Mouse (Mus musculus) spleen, postnatal 36 days (tissue): ENCODE measurements around the gene Krt36.

Source experiments
- DNase-seq, 2 experiments: peaks; one replicate each; pipeline ENCODE4 v3.0.0; 2022; ENCODE audit warnings: low spot score in 2 of 2, mixed read lengths in 1 of 2

Krt36 gene

DNA sequence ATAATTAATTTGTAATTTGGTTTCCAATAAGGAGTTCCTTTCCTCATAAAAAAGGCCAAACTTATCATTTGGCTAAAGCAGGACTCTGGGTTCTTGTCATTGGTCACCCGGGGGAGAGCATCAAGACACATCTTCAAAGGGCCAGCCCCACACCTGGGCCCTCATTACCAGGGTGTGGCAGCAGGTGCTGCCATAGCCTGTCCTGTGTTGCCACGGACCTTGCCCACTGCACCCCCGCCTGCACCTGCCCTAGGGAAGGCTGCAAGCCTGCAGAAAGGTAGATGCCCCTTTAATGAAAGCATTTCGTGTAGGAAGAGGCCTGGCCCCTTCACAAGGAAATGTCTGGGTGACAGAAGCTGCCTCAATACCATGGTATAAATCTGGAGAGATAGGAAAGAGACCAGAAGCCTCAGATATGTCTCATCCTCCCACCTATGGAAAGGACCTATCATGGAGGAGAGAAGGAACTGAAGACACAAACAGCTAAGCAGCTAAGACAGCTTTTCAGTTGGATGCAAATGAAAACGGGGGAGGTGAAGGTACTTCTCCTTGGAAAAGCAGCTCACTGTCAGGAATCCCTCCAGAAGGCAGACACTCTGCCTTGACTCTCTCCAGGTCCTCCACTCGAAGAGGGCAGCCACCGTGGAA is 16.9 kb downstream of the Krt36 start:
- no peak for DNase-seq

DNA sequence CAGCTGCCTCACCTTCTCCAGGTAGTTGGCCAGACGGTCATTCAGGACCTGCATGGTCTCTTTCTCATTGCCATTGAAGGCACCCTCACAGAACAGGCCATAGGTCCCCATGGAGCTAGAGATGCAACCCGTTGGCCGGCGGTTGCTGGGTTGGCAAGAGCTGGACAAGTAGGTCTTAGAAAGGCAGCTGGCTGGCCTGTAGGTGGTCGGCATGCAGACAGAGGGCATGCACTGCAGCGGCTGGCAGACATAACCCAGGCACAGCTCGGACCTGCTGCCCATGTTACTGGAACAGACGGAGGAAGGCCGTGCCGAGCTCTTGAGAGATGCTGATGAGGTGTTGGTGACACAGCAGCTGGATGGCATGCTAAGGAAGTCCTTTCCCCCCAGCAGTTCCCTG is 17.6 kb downstream of the Krt36 start, which contains the start of gene Krt32:
Gene Krt32, minus strand, starts transcription at position 366 of the 400 bp plus-strand sequence.
- DNase-seq, result no peak

DNA sequence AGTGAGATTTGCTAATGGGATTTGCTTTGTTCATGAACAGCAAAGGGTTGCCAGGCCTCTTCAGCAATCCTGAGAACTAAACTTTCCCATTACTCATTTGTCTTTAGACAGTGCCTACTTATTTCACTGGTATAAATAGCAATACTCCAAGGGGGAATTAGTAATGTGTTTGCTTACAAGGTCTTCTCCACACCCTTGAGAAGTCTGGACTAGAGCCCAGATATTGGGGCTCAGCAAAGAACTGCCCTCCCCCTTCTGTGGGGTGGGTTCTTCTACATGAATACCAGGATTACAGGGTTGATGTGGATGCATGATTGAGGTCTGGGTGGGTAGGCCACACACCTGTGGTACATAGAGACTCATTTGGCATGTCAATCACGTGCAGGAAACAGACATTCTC is 31.6 kb downstream of the Krt36 start:
- no peak for DNase-seq

DNA sequence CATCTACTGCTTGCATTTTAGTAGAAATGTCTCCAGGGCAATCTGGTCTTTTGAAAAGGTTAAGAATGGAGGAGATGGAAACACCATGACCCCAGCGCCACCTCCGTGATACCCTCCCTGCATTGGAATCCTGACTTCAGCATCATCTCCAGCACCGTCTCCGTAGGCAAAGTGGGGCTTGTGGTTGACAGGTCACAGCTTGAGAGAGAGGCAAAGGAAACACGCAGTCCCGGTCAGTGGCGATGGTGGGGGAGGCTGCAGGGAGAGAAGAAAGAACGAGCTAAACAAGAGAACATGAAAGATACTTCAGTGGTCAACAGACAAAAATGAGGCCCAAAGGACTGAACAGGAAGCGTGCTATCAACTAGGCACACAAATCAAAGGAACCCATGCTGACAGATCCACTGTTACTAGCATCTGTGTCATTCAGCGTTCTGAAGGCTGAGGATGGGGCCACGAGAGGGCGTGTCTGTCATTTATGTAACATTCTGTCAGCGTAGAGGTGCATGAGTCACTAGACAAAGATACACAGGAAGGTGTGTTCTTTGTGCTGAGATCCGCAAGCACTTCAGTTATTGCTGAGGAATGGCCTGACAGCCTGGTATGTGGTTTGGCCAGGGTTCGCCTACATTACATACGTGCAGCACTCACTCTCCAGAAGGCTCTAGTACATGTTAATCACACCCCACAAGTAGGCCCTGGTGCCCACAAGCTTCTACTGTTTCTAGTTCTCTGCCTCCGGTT is 38.0 kb downstream of the Krt36 start:
- DNase-seq, result no peak

DNA sequence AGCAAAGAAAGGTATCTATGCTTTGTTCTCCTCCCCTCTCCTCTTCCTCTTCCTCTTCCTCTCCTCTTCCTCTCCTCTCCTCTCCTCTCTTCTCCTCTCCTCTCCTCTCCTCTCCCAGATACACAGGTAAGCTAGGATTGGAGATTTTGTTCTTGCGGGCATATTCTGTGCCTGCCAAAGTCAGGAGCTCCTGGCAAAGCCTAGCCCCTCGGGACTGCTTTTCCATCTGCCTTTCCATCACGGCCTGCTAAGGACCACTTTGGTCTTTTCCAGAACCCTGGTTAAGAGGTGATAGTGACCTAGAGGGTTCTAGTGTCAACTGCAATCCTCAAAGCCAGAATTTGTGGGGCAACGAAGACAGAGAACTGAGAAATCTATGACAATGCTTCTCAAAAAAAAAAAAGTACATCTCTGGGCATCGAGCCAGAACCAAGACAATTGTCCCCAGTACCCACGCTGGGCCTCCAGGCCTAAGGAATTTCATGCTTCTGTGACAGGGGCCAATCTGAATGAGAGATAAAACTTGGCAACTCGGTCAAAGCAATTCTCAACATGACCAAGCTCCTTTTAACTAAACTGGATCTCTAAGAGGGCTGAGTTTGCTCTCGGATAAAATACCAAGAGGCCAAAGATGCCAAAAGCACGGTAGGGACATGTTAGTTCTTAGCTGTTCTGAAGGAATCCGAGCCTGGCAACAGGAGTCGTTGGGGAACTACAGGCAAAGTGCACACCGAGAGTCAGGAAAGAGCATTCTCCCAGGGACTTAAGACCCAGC is 39.0 kb downstream of the Krt36 start:
- no peak for DNase-seq

DNA sequence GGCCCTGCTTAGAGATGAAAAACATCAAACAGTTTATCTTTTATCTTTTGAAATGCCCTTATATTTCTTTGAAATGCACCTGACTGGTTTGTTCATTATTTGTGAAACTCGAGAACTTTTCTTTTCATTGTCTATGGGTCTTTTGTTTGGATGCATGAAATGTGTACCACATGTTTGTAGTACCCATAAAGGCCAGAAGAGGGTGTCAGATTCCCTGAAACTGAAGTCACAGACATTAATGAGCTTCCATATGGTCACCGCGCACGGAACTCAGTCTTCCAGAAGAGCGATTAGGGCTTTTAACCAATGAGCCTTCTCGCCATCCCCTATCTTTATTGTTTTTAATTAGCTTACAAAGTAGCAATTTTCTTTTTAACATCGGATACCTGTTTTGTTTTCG is 46.6 kb downstream of the Krt36 start:
- no peak for DNase-seq

DNA sequence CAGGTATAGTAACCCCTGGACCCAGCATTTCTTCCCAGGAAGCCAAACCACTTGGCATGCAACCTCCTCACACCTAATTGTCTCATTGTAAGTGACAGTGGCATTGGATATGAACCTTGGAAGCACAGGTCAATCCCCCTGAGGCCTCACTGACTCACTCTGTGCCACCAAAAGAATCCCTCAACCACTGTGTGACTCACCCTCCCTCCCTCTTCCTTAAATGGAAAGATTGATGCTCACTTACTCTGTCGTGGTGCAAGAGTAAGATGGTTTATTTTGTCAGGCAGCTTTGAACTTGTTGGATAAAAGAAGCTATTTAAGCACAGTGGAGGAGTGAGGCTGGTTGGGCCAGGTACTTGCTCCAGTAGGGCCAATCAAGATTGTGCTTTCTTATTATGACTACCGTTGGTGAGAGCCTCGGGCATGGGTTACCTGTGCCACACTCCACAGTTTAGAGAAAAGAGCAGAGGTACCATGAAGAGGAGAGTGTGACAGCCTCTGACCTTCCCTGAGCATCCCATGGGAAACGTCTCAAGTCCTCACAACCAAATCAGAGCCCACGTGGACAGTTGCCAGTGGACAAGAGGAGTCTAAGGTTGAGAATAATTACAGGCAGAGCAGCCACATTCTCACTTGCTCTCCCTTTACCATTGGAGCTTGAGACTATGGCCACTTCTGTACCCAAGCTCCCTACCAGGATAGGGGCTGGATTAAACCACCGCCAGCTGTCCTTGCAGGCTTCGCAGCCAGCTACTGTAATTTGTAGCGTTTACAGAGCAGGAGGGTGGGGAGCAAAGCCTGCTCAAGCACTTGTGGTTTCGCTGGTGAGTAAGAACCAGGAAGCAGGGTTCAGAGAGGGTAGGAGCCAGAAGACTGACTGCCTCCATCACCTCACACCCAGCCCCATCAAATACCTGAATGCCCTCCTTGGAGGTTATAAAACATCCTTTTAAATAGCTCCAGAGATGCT is 49.5 kb downstream of the Krt36 start:
- DNase-seq, result no peak
